ENCODE assay signal across 8 mouse cellular contexts in the genomic region with DNA sequence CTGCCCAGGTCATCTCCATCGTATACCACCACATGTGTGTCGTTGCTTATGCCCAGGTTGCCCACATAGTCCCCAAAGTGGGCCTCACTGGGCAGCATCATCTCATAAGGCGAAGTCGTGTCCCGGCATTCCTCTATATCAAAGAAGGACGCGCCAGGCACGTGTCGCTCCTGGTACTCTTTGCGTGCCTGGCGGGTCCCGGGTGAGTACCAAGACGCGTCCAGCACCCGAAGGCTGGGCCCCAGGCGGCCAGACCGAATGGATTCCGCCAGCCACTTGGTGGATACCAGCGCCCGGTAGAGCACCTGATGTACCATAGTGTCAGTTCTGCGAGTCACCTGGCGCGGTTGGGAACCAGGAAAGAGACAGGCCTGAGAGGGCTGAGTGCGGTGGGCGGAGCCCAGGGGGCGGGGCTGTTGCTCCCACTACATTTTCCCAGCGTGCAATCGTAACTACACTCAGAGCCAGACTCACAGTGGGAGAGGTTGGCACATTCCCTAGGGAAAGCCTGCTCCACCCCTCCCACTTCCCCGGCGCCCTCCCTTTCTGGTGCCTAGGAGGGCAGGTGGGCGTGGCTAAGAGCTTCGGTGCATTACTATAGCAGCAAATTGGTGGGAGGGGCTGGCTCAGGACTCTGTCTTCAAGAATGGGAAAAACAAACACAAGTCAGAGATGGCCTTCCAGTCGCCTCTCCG. TPM values are rescaled to one million over a fixed set of nuclear protein-coding genes. Genes with fewer than 3 reads are reported as not detected.
DNase-seq lines count a peak whose midpoint lies in the region; ATAC-seq and TF ChIP-seq lines count a peak whose summit lies in the region.

Gene Tst (minus strand): TSS at position 391 of the 695 bp plus-strand sequence.

- no peaks in the 10 kb centered on the region for H3K36me3 ChIP-seq in embryonic facial prominence, embryonic 15.5 days
- no peaks in the 10 kb centered on the region; the same call in 1 of the 2 replicates for H3K36me3 ChIP-seq in heart, adult 2 months (ENCODE audit: control insufficient read depth, insufficient read depth, low read length)
- no peaks in the 10 kb centered on the region for H3K36me3 ChIP-seq in kidney, adult 2 months (ENCODE audit: control insufficient read depth, insufficient read depth, low read length)
- H3K36me3 ChIP-seq in limb, embryonic 11.5 days (ENCODE audit: control insufficient read depth, insufficient read depth, low read length) = no peaks in the 10 kb centered on the region
- H3K36me3 ChIP-seq in midbrain, embryonic 13.5 days = no peaks in the 10 kb centered on the region

- peaks cover 30% of the 10 kb centered on the region for H3K27me3 ChIP-seq in embryonic facial prominence, embryonic 15.5 days
- H3K27me3 ChIP-seq in heart, adult 2 months (ENCODE audit: control insufficient read depth, insufficient read depth, low read length) = no peaks in the 10 kb centered on the region
- no peaks in the 10 kb centered on the region for H3K27me3 ChIP-seq in kidney, adult 2 months (replicated peaks; ENCODE audit: control insufficient read depth, insufficient read depth, low read length)
- H3K27me3 ChIP-seq in limb, embryonic 11.5 days (ENCODE audit: control insufficient read depth, insufficient read depth, low read length) = peaks cover 21% of the 10 kb centered on the region
- H3K27me3 ChIP-seq in midbrain, embryonic 13.5 days = peaks cover 29% of the 10 kb centered on the region

- TF ChIP-seq EP300 in heart, adult 2 months (IDR thresholded peaks at IDR 0.05; ENCODE audit: insufficient read depth, low read depth, low read length) = 0 out of 2 replicates have a peak, but pooled peaks have one; percentile 11

- H3K79me2 ChIP-seq in heart, adult 2 months (replicated peaks; ENCODE audit: control insufficient read depth, insufficient read depth, low read length) = no peaks in the 10 kb centered on the region

- H3K27ac ChIP-seq in bone marrow macrophage, adult 2 months (ENCODE audit: insufficient read depth, low read depth, low read length) = peak within 1 kb of the TSS; percentile 88
- H3K27ac ChIP-seq in embryonic facial prominence, embryonic 15.5 days (replicated peaks) = peak within 1 kb of the TSS; percentile 94
- peak within 1 kb of the TSS; percentile 98 for H3K27ac ChIP-seq in heart, adult 2 months
- peak within 1 kb of the TSS; percentile 91 for H3K27ac ChIP-seq in kidney, adult 2 months (ENCODE audit: insufficient read depth, low read depth, low read length)
- peak within 1 kb of the TSS; percentile 75 for H3K27ac ChIP-seq in limb, embryonic 11.5 days (replicated peaks; ENCODE audit: low read depth, low read length)
- peak within 1 kb of the TSS; percentile 88 for H3K27ac ChIP-seq in midbrain, embryonic 13.5 days

- H3K9ac ChIP-seq in embryonic facial prominence, embryonic 15.5 days = peak within 1 kb of the TSS; percentile 39
- H3K9ac ChIP-seq in heart, adult 2 months (ENCODE audit: low read depth, low read length) = peak within 1 kb of the TSS; percentile 85
- H3K9ac ChIP-seq in limb, embryonic 11.5 days (ENCODE audit: low read length) = peak within 1 kb of the TSS; percentile 78
- H3K9ac ChIP-seq in midbrain, embryonic 13.5 days (replicated peaks) = peak within 1 kb of the TSS; percentile 74

- peaks cover 52% of the 10 kb centered on the region for H3K4me1 ChIP-seq in bone marrow macrophage, adult 2 months (ENCODE audit: control insufficient read depth, insufficient read depth, low read length)
- H3K4me1 ChIP-seq in embryonic facial prominence, embryonic 15.5 days = peaks cover 57% of the 10 kb centered on the region
- peaks cover 28% of the 10 kb centered on the region for H3K4me1 ChIP-seq in heart, adult 2 months (ENCODE audit: control insufficient read depth, insufficient read depth, low read length)
- peaks cover 37% of the 10 kb centered on the region for H3K4me1 ChIP-seq in kidney, adult 2 months (ENCODE audit: control insufficient read depth, insufficient read depth, low read length)
- peaks cover 18% of the 10 kb centered on the region for H3K4me1 ChIP-seq in limb, embryonic 11.5 days (ENCODE audit: control insufficient read depth, insufficient read depth, low read length)
- H3K4me1 ChIP-seq in midbrain, embryonic 13.5 days (replicated peaks) = peaks cover 49% of the 10 kb centered on the region

- peak within 1 kb of the TSS; percentile 83 for H3K4me3 ChIP-seq in bone marrow macrophage, adult 2 months (ENCODE audit: insufficient read depth, low read length)
- peak within 1 kb of the TSS; percentile 63 for H3K4me3 ChIP-seq in embryonic facial prominence, embryonic 15.5 days (replicated peaks)
- peak within 1 kb of the TSS; percentile 67 for H3K4me3 ChIP-seq in heart, adult 2 months
- peak within 1 kb of the TSS; percentile 79 for H3K4me3 ChIP-seq in kidney, adult 2 months (ENCODE audit: insufficient read depth, low read depth, low read length)
- H3K4me3 ChIP-seq in limb, embryonic 11.5 days (ENCODE audit: low read depth, low read length) = peak within 1 kb of the TSS; percentile 56
- peak within 1 kb of the TSS; percentile 63 for H3K4me3 ChIP-seq in midbrain, embryonic 13.5 days (replicated peaks)

- H3K4me2 ChIP-seq in embryonic facial prominence, embryonic 15.5 days (replicated peaks) = peak within 1 kb of the TSS; percentile 92
- peak within 1 kb of the TSS; percentile 93 for H3K4me2 ChIP-seq in limb, embryonic 11.5 days (ENCODE audit: low read depth, severe bottlenecking)
- peak within 1 kb of the TSS; percentile 85 for H3K4me2 ChIP-seq in midbrain, embryonic 13.5 days (replicated peaks)

- intact Hi-C loops in heart, adult 2 months (cut with DNase I) = loop anchor here (2.0 kb wide), 1 partner anchor 23 kb away; the partner anchor contains the start of gene Kctd17

- DNase-seq in A20 (ENCODE audit: low read depth, low spot score) = peak; percentile 81
- peak; percentile 87 to 91 for DNase-seq in heart, adult 2 months
- DNase-seq in kidney, adult 2 months = peak; percentile 99
- DNase-seq in limb, embryonic 11.5 days (ENCODE audit: low spot score) = peak; percentile 79
- peak; percentile 63 to 75 for DNase-seq in spleen, adult 18-20 months

- WGBS in embryonic facial prominence, embryonic 15.5 days = 3% methylated on average over 34 of the region's 34 CpGs
- 5% methylated on average over 34 of the region's 34 CpGs for WGBS in heart, adult 2 months
- 2% methylated on average over 34 of the region's 34 CpGs for WGBS in kidney, adult 2 months
- WGBS in limb, embryonic 11.5 days = 2% methylated on average over 34 of the region's 34 CpGs
- under 1% methylated on average over 34 of the region's 34 CpGs for WGBS in midbrain, embryonic 13.5 days

- H3K9me3 ChIP-seq in embryonic facial prominence, embryonic 15.5 days (replicated peaks) = no peaks in the 10 kb centered on the region
- H3K9me3 ChIP-seq in limb, embryonic 11.5 days (ENCODE audit: control insufficient read depth, low read length) = no peaks in the 10 kb centered on the region
- H3K9me3 ChIP-seq in midbrain, embryonic 13.5 days = no peaks in the 10 kb centered on the region

- ATAC-seq in embryonic facial prominence, embryonic 15.5 days (ENCODE audit: insufficient number of reproducible peaks, low FRiP score, low TSS enrichment, low read depth) = peak; percentile 83
- ATAC-seq in limb, embryonic 11.5 days (ENCODE audit: insufficient number of reproducible peaks, low FRiP score, low TSS enrichment, low read depth) = peak; percentile 56; the same call in 1 of the 2 replicates
- ATAC-seq in midbrain, embryonic 13.5 days = peak; percentile 58

- no peak for TF ChIP-seq CTCF in bone marrow macrophage, adult 2 months (IDR thresholded peaks at IDR 0.05; ENCODE audit: low read depth, low read length)
- no peak for TF ChIP-seq CTCF in heart, adult 2 months (IDR thresholded peaks at IDR 0.05)
- TF ChIP-seq CTCF in kidney, adult 2 months (conservative IDR thresholded peaks at IDR 0.05; ENCODE audit: insufficient read depth, insufficient read length, low read depth, low read length) = no peak

- no peak for TF ChIP-seq POLR2A in bone marrow macrophage, adult 2 months (IDR thresholded peaks at IDR 0.05; ENCODE audit: borderline replicate concordance, low read depth, low read length)
- TF ChIP-seq POLR2A in heart, adult 2 months (IDR thresholded peaks at IDR 0.05; ENCODE audit: insufficient read depth, low read depth, low read length) = no peak; the same call in 1 of the 2 replicates
- TF ChIP-seq POLR2A in kidney, adult 2 months (IDR thresholded peaks at IDR 0.05; ENCODE audit: low read depth, low read length) = peak; percentile 82

RNA-seq across cellular contexts. Expression of gene Tst, which starts in this region (rescaled TPM):
- polyA plus RNA-seq in bone marrow macrophage, adult 2 months (2012; ENCODE audit: insufficient read depth, insufficient read length, missing spikeins) = 1.4 and 2.1 TPM in 2 replicates
- 49.1 and 68.9 TPM in 2 replicates for polyA plus RNA-seq in embryonic facial prominence, embryonic 15.5 days (2015; fragmentation: Nextera tagmentation; extraction: Ambion mirVana)
- total RNA-seq in heart, adult 2 months (2021) = 10 to 100 TPM; 19.1 to 23.2 TPM
- polyA plus RNA-seq in heart, adult 2 months (2012; rRNA removed) = 30.3 and 41.7 TPM in 2 replicates
- 151 and 161 TPM in 2 replicates for polyA plus RNA-seq in kidney, adult 2 months (2012; rRNA removed)
- 7.7 and 7.8 TPM in 2 replicates for polyA plus RNA-seq in limb, embryonic 11.5 days (2014; fragmentation: Nextera tagmentation; extraction: Ambion mirVana)
- 6.5 and 8.8 TPM in 2 replicates for polyA plus RNA-seq in midbrain, embryonic 13.5 days (2015; fragmentation: Nextera tagmentation; extraction: Ambion mirVana)

Comparison
In these comparisons a context has a peak if more than half of its experiments do, and no peak if none do; other contexts are left out.
1. Peak in every context shown above with its lines: DNase-seq, ATAC-seq, H3K4me3 ChIP-seq and H3K27ac ChIP-seq.